Mouse (Mus musculus) monocyte, adult 59 days (primary cell): ENCODE measurements around the gene Avpr1a. TPM values are rescaled to one million over a fixed set of nuclear protein-coding genes. Genes with fewer than 3 reads are reported as not detected.

ENCODE experiments used
- total RNA-seq, 2 experiments: library from RNA; stranded (reverse); gene quantifications; one replicate each; pipeline ENCODE4 v1.2.4; 2023

Gene Avpr1a
- total RNA-seq: not detected

DNA sequence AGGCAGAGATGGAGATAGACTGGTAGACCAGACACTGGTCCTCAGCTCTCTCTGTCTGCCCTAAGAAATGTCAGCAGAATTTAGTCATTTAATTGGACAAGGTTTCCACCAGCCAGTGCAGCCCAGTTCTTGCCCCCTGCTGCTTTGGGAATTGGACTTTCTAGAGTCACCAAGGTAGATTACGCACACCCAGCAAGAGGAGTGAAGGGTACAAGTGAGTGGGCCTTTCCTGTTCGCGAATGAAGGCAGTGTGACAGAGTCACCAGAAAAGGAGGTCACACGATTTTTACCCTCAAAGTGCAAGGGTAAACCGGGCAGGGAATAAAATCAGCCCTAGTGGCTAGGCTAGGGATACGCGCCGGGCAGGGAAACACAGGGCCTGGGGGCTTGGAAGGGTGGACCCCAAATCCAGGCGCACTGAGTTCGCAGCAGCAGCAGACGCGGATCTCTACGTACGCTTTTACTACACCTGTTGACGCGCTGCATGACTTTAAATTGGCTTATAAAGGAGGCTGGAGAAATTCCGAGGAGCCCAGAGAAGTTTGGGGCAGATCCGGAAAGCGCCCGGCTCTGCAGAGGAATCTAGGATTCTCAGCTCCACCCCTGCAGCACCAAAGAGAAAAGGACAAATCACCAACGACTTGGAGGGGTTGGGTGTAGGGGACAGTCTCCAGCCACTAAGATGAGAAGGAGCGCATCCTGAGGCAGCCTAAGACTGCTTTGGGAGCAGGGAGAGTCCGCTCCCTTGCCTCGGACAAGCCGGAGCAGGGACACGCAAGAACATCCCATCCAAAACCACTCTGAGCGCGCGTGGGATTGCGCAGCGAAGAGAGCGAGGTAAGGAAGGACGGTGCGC lies at the start of gene Avpr1a:
Avpr1a (plus strand) TSS at position 639 of the 856 bp plus-strand sequence.

Other genes starting within 250 kb of the Avpr1a start
- gene Ppm1h, start 230.3 kb downstream of the Avpr1a start, total RNA-seq: 100 to 1,000 TPM; 101 to 103 TPM